ENCODE assay signal across 12 mouse cellular contexts in the genomic region with DNA sequence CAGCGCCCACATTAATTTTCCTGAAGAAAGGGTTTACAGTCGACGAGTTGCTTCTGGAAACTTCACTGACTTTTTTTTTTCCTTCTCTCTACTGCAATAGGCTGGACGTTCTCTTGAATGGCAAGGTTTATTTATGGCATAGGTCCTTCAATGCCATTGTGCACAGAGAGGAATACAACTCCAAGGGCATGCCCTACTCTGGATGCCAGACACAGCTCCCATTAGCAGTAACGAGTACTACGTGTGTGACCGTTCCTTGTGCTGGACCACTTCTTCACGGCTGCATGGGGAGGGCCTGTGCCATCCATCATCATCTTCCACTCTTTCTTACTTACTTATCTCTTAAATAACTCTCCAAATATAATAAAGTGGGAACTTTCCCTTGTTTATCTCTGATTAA.
"Had no signal": no experiment of that assay in that cellular context is flagged by ENCODE, and none has a peak within 500 bp of the region (broad histone marks: within the 10 kb centered on the region; RNA-seq: fewer than 3 reads in every experiment).

No protein-coding gene starts in this region.

- H3K4me2 ChIP-seq: limb, embryonic 13.5 days; midbrain, embryonic 12.5 days; neural tube, embryonic 13.5 days; stomach, embryonic 15.5 days had no signal

- H3K27ac ChIP-seq: limb, embryonic 13.5 days; liver, embryonic 14.5 days; midbrain, embryonic 12.5 days; neural tube, embryonic 13.5 days; stomach, embryonic 15.5 days had no signal

- H3K36me3 ChIP-seq: limb, embryonic 13.5 days; midbrain, embryonic 12.5 days; neural tube, embryonic 13.5 days; stomach, embryonic 15.5 days had no signal

- H3K4me3 ChIP-seq: limb, embryonic 13.5 days; midbrain, embryonic 12.5 days; neural tube, embryonic 13.5 days; stomach, embryonic 15.5 days had no signal

- H3K4me1 ChIP-seq: limb, embryonic 13.5 days; midbrain, embryonic 12.5 days; neural tube, embryonic 13.5 days; stomach, embryonic 15.5 days had no signal

- ATAC-seq: midbrain, embryonic 16.5 days had no signal

- H3K9ac ChIP-seq: limb, embryonic 13.5 days; liver, embryonic 14.5 days; midbrain, embryonic 12.5 days; neural tube, embryonic 13.5 days; stomach, embryonic 15.5 days had no signal

- H3K27me3 ChIP-seq: limb, embryonic 13.5 days; midbrain, embryonic 12.5 days; neural tube, embryonic 13.5 days; stomach, embryonic 15.5 days had no signal

- H3K9me3 ChIP-seq: limb, embryonic 13.5 days; midbrain, embryonic 12.5 days; neural tube, embryonic 13.5 days; stomach, embryonic 15.5 days had no signal

- DNase-seq: kidney, postnatal 14 days; left cerebral cortex, postnatal 4 days; lung, adult 18-20 months; retina, postnatal 1 day; thymus, adult 2 months; thymus, postnatal 25 days had no signal
